Mouse (Mus musculus): Measurements from ENCODE around the gene Ttc39b. TPM values are rescaled to one million over a fixed set of nuclear protein-coding genes. Genes with fewer than 3 reads are reported as not detected.
"Not testable (repeated sequence)": the region's sequence is repeated elsewhere in the genome, so short reads cannot be mapped to it uniquely, and the experiment has no call there.

The Ttc39b gene
- total RNA-seq, 2 experiments from 2014 or later = 7.3 to 10.5 TPM

DNA sequence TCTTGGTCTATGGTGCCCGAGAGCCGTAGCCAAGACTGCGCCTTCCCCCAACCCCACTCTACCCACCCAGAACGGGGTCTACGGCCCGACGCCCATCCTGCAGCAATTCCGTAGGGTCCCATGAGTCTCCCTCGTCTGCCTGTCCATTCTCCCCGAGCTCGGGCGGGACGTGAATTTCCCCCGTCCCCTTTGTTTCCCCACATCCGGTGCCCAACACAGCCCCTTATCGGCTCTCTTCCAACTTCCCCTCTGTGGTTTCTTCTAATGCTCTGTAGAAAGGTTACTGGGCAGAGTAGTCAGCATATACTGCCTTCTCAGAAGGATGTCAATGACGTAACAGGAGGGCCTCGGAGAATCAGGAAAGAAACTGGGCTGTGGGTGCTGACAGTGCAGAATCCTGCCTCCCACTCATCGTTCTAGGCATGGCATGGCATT is 50.4 kb downstream of the Ttc39b start:
- no peak for DNase-seq

DNA sequence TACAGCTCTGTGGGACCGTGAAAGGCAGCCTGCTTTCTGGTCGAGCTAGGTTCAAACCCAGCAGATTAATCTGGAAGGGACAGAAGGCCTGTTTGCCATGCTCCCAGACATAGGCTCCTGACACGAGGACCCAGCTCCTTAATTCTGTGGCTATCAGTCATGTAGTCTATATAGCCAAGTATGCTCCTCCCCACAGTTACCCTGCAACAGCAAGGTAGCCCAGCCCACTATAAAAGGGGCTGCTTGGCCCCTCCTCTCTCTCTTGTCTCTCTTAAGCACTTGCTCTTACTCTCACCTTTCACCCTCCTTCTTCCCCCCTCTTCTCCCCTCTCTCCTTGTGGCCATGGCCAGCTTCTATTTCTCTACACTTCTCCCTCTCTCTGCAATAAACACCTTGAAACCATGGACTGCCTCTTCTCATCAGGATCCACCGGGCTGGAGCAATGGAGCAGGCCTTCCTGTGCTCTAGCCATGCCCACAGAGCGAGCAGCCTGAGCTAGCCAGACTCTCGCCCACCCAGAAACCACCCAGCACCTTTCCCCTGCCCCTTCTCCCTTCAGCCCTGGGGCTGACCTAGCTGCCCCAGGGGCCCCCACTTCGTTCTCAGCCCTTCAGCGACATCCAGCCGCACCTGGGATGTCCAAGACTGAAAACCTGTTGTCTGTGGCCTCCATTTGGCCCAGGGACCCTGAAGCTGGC is 51.0 kb downstream of the Ttc39b start:
- DNase-seq = no peak

DNA sequence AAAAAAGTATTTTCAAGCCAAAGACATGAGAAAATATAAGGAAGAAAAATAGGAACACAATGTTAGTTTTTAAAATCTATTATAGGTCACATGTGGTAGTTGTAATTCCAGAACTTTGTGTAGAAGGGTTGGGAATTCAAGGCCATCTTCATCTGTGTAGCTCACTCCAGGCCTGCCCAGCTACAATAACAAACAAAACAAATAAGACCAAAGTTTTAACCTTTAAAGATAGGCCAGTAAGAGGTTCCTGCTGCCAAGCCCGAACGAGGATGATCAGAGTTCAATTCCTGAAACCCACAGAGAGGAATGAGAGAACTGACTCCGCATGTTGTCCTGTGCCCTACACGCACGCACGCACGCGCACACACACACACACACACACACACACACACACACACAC is 53.6 kb downstream of the Ttc39b start:
- DNase-seq = no peak

DNA sequence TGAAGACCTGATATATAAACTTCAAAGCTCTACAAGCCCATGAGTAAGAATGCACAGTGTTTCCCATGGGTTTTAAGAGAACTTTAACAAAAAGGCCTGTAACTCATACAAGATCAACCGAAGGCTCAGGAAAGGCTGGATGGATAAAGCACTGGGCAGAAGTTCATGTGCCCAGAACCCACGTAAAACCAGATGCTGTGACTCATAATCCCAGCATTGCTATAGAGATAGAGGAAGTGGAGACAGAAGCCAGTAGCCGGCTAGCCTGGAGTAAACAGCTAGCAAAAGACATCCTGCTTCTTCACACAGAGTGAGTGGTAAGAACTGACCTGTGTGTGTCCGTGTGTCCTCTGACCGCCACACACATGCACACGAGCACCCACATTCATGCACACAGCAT is 54.4 kb downstream of the Ttc39b start:
- no peak for DNase-seq

DNA sequence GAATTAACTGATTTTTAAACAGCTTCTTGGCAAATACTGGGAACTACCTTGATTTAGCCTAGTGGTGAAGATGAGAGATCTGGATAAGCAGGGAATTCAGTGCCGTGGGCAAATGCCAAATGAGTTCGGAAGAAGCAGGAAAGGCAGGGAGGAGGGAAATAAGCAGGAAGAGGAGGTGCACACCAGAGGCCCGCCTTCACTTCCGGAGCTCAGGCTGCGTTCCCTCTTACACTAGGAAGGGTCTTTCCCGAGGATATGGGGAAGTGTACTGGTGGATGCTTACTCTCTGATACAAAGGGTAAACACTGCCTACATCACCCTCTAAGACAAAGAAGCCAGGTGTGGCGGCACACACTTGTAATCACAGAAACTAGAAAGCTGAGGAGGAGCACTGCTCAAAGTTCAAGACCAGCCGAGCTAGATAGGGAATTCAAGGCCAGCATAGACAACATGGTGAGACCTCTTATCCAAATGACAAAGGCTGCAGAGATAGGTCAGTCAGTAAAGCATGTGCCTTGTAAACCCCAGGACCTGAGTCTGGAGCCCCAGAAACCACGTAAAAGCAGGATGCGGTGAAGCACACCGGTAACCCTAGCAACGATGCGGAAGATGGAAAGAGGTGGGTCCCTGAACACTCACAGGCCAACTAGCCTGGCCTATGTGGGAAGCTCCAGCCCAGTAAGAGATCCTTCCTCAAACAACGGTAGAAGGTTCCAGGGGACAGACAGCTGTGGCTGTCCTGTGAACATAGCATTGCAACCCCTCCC is 57.9 kb downstream of the Ttc39b start:
- DNase-seq = no peak

DNA sequence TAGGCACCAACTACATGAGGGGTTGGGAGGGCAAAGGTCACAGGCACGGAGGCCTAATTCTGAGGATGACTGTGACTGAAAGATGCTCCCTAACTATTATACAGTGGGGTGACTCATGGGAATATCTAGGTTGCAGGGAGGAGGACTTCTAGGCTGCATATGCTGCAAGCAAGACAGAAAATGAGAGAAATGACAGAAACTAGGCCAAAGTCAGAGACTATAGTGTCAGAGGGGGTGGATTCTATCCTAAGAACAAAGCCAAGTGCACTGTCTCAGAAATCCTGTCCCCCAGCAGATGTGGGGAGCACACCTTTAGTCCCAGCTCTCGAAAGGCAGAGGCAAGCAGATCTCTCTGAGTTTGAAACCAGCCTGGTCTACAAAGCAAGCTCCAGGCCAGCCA is 59.2 kb downstream of the Ttc39b start:
- no peak for DNase-seq

DNA sequence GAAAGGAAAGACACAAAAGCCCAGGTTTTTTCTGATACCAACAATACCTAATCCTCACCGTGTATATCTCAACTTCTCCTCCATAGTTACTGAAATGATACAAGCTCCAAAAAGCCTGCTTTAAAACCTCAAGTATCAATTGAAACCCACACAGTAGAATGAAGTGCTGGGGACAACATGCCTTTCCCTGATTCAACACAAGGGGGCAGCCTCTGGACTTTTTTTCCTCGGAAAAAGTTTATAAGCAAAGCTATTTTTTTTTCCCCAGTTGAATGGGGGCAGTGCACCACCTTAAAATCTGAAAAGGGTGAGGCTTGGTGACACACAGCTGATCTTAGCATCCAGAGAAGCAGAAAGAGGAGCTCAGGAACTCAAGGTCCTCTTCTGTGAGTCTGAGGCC is 62.1 kb downstream of the Ttc39b start:
- peak; percentile 39 for DNase-seq

DNA sequence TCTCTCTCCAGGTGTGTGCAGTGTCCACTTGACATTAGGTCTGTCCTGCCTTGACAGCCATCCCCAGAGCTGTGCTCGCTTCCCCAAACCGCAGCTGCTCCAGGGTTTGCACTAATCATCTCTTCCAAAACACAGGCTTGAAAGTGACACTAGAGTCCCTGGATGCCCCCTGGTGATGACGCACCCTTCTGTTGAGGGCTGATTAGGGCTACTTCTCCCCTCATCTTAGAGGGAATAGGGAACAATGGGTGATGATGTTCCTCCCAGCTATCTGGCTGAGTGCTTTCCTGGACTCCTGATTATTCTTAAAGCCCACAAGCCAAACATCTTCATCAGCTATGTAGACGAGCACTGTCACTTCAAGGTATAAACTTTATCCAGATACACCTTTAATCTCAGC is 64.4 kb downstream of the Ttc39b start:
- no peak for DNase-seq

DNA sequence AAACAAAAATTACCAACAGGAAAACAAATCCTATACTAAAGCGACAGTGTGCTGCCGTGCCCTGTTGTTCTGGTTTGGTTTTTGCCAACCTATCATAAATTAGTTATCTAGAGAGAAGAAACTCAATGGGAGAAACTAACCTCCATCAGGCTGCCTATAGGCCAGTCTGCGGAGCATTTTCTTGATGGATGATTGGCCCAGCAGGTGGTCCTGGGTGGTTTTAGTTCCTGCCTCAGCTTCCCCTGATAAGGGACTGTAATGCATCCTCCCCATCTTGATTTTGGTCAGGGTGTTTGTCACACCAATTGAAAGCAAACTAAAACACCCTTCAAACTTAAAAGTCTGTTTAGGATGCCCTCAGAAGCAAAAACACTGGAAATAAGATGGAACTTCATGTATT is 65.8 kb downstream of the Ttc39b start:
- no peak for DNase-seq

DNA sequence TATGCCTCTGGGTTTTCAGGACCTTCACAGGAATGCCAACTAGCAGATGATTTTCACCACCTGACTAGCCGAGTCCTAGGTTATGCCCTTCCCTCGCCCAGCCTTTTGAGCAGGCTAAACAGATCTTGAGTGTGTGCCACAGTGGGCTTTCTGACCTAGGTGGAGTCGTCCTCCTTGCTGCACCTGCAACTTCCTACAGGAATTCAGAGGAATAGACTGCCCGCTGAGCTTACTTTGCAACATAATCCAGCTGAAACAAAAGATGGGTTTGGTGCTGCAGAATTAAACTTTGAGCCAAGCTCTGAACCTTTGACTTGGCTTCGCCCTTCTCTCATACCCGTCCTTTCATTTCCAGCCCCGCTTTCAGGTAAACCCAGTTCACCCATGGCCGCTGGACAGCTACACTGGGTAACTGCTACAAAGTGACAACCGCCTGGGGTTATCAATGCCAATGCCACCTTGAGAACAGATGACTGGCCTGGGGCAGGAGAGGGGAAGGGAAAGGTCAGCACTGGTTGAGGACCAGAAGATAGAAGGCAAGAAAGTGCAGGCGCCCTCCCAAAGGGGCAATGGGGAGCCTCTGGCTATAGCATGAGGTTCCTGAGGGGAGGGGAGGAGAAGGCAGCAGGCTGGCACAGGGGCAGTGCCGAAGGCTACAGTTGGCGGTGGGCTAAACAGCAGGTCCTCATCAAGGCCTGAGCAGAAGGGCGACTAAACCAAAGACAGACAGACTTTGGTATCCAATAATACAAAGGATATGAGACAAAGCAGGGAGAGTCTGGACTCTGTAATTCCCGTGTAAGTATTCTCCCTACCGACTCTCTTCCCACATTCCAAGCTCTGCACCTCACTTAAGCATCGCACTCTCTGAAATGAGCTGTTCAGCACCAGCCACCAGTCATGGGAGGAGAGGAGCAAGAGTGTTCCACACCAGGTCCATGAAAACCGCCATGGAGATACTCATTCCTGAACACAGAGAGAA is 66.5 kb downstream of the Ttc39b start:
- DNase-seq = no peak

DNA sequence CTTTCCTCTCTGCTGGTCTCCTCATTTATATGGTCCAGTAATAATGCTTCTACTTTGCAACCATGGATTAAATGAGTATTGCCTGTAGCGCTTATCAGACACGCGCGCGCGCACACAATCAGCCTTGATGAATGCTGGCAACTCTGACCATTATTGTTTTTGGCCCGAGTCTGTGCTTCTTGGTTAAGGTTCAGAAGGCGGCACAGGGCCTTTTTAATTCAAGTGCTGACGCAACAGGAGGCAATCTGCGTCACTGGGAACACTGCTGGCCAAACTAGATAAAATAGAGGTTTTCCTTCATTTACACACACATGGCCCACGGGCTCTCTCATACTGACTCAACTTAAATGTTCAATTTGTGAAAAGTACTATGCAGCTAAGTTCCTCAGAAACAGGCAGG is 67.3 kb downstream of the Ttc39b start:
- DNase-seq = no peak

DNA sequence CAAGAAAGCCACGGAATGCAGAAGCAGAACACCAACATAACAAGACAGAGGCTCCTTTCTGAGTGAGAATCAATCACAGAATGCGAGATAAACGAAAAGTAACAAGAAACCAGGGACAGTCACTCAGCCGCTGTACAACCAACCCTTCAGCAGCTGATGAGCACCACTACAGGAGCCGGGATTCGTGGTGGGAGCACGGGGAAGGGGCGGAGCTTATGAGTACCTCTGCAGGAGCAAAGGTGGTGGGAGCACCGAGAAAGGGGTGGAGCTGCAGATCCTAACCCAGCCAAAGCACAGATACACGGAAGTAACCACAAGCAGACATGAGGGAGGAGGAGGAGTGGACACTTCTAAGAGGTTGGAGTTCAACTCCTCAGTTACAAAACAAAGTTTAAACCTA is 69.1 kb downstream of the Ttc39b start:
- DNase-seq = no peak

DNA sequence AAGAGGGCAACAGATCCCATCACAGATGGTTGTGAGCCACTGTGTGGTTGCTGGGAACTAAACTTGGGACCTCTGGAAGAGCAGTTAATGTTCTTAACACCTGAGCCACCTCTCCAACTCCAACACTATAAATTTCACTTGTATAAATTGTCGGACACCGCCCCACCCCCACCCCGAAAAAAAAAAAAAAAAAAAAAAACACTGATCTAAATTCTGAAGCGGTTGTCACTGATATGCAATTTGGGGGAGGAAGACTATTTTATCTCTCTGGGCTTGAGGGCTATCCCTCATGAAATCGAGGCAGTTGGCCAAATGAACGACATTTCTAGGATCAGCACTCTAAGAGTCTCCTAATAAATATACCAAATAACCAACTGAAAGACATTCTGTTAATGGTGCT is 70.4 kb downstream of the Ttc39b start:
- DNase-seq = no peak

DNA sequence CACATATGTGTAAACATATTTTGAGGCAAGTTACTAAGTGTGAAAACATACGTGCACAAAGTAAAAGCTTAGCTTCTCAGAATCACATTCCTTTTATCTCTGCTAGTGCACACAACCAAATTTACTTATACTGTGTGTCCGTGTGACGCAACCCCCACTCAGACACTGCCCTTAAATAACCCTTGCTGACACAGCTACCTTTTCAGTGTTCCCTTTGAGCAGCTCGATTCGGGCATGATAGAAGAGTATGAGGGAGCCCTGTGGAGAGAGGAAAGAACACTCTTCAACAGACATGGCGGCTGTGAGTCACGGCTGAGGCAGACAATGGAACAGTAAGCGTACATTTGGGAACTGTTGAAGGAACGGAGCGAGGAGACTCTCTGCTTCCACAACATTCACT is 80.3 kb downstream of the Ttc39b start:
- DNase-seq = no peak

DNA sequence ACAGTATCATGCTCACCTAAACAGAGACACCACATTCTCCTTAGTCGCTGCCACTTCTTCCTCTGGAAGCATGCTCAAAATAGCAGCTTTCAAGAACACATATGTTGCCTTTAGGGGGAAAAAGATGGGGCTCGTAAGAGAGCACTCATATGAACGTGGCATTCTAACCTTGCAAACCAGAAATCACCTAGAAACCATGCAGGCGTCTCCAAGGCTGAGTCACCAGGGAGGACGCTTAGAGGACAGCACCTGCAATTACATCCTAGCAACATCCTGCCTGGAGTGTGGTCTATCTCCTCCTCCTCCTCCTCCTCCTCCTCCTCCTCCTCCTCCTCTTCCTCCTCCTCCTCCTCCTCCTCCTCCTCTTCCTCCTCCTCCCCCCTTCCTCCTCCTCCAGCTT is 82.4 kb downstream of the Ttc39b start:
- no peak for DNase-seq

DNA sequence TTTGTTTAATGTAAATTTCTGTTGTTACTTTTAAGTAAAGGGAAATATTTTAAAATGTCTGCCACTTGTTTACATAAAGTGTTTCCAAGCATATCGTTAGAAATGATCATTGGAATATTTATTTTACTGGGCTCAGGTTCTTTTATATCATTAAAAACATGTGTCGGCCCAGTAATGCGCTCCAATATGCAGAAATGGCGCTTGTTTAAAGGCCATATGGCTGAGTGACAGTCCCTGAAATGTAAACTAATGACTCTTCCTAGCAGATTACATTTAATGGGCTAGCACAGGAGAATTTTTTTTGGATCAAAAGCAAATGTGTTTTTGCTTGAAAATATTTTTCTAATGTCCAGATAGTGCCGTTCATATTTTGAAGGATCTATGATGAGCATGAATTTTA is 86.4 kb downstream of the Ttc39b start:
- no peak for DNase-seq

DNA sequence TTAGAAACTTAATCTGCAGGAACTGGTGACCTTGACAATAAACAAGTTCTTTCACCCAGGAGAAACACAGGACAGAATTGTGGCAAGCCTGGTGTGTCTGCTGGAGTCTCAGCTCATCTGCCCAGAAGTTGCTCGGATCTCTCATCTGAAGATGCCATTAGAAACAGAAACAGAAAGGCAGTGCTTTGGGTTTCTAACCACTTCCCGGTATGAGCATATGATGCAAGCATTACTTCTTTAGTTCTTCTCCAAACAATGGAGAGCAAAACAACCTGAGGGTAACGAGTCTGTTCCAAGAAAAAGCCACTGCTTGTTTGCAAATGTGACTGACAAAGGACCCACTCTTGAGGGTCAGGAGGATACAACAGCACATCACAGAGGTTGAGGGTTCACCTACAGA is 88.8 kb downstream of the Ttc39b start:
- not testable (repeated sequence) for DNase-seq

DNA sequence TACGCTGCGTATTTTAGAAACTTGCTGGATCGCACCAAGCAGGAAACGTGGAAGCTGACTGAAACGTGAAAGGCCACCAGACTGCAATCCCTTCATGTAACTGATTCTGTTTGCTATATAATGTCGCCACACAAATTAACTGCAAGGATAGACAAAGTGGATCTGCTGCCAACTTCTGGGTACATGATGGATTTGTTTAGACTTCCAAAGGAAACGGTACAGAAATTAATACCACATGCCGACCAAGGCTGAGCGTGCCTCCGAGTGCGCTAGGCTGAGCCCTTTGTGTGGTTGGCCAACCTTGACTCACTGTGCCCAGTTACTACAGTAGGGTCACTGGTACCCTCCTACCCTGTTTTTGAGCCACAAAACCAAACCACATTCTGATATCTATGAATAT is 89.3 kb downstream of the Ttc39b start:
- no peak for DNase-seq

DNA sequence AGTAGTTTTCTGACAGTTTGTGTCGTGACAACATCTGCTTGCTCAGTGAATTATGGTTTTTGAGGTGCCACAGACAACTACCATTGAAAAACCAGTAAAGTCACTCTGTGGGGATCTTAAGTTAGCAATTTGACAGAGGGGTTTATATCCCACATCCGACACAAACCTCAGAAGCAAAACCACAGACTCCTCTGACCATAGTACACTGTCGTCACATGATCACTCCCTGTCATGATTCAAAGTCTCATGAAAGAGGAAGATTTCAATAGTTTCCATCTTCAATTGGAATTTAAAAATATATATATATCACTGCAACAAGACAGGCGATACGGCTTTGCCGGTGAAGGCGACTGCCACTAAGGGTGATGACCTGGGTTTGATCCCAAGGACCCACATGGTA is 89.9 kb downstream of the Ttc39b start:
- no peak for DNase-seq

DNA sequence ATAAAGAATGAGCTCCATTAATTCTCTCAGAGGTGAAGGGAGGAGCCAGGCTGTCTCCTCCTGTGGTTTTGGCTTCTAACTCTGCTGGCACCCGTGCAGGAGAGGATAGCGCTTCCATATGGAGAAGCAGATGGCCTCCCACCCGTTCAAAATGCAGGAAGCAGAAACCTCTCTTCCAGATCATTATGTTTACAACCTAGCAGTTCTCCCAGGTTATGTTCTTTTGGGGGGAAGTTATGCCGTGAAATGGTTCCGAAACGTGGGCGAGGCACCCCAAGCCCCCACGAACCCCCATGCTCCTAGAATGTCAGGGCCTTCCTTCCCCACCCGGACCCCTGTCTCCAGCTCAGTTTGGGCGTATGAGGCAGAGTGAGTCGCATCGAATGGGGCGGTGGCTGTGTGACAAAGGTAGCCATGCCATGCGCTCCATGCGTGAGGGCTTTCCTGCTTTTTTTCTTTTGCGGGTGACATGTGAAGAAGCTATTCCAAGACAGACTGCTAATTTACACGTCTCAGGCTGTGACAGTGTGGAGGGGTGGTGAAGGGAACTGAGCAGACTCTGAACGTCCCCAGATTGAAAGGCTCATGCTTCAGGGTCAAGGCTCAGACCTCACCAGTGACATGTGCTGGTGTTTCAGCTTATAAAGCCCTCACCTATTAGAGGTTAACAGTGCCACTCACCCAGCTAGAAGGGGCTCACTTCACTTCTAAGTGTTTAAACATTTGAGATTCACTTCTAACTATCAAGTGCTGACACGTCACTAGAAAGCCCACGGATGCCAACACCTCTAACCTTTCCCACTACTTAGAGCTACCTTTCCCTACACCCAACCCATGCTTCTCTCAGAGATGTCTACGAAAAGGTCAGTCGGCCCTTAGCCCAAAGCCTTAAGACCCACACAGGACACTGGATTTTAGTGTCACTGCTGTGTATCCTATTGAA is 90.6 kb downstream of the Ttc39b start:
- no peak for DNase-seq

DNA sequence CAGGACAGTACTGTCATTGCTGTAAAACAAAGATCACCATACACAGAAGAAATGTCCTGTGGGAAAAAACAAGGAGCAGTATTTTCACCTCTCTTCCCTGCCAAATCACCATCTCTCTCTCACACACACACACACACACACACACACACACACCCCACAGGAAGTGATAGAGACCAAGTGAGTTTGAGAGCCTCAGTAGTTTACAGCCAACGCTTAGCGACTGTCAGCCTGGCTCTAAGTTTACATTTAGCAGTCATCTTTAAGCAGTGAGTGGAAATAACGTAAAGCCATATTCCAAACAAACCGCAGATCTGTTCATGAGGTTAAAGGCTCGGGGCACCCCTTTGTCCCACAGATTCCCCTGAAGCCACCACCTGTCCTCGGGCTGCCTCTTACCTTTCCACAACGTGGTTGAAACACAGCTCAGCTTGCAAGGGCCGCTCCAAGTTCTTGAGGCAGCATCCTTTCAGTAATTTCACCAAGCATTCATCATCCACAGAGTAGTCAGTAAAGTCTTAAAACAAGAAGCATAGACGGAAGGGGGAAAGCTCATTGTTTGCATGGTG is 91.7 kb downstream of the Ttc39b start:
- DNase-seq = no peak
